Mouse (Mus musculus): ENCODE data around the gene Lrrc58.

Gene Lrrc58

DNA sequence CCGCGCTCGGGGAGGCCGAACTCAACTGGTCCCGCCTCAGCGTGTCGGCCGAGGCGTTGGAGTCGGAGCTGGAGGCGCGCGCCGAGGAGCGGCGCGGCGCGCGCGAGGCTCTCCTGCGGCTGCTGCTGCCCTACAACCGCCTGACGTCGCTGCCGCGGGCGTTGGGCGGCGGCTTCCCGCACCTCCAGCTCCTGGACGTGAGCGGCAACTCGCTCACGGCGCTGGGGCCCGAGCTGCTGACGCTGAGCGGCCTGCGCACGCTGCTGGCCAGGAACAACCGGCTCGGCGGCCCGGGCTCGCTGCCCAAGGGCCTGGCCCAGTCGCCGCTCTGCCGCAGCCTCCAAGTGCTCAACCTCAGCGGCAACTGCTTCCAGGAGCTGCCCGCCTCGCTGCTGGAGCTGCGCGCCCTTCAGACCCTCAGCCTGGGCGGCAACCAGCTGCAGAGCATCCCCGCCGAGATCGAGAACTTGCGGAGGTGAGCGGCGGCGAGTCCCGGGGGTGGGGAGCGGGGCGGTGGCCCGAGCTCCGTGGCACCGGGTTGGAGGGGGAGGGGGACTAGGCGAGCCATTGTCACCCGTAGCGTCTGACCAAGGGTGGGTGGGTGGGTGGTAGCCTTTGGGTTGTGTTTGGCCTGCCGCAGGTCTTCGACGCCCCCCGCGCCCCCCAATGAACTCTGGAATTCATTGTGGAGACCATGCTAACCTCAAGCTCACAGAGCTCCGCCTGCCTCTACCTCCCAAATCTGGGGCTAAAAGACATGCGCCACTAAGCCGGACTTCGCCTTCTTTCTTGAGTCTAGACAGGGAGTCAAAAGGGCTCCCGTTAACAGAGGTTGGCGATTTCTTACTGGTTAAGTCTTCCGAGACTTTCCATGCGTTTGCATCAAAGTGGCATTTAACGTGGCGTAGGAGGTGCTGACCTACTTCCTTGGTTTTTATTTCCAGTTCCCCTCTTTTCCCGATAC lies 599 bp downstream of the Lrrc58 start:
- peak; percentile 73 for DNase-seq (ENCODE audit: low read depth, low spot score)

DNA sequence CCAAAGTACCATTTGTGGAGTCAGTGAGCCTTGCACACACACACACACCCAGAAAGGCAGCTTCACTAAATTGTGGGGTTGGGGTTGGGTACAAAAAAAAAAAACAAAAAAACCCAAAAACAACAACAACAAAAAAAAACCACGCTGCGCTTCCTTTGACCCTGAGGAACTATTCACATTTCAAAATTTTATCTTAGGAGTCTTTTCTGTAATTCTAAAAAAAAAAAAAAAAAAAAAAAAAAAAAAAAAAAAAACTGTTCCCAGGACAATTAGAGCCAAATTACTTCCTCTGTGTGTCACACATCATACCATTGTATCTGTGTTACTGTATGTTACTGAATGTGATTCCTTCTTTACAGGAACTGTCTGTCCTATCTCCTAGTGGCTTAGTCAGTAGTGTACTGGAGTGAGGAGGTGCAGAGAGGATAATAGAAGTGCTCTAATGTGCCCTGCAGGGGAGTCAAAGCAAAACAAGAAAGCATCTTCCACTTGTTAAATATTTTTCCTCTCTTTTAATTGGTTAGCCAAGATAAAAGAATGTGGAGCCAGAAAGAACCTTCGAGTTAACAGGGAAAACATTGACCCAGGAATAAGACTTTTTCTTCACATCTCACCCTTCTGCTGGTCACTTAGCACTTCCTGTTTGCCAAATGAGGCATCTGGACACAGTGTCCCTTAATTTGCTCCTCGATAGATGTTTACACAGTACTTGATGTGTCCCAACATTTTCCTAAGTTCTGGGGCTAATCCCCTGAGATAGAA lies 1.5 kb downstream of the Lrrc58 start:
- no peak for DNase-seq (ENCODE audit: low read depth, low spot score)

DNA sequence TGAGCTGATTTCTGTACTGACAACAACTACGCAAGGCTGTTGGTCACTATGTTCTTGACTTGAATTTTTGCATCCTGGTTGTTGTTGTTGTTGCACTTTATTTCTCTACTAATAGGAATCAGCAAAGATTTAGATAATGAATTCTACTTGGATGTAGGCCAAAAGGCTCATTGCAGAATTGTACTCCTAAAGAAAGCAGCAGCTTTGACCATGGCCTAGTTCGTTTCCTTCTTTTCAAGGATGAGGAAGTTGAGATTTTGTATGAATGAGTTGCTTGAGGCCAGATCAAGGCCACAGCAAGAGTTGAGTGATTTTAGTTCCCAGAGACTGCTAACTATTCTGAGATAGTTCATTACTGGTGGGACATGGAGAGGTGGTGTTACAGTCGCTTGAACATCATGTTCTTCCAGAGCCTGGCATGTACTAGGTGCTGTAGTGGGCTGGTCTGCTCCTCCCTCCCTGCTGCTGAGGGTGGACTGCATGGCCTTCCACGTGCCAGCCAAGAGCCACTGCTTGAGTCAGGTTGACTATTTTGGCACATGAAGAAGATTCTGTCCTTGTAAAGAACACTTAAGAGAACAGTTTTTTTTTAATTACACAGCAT lies 3.0 kb downstream of the Lrrc58 start:
- no peak for DNase-seq (ENCODE audit: low read depth, low spot score)

DNA sequence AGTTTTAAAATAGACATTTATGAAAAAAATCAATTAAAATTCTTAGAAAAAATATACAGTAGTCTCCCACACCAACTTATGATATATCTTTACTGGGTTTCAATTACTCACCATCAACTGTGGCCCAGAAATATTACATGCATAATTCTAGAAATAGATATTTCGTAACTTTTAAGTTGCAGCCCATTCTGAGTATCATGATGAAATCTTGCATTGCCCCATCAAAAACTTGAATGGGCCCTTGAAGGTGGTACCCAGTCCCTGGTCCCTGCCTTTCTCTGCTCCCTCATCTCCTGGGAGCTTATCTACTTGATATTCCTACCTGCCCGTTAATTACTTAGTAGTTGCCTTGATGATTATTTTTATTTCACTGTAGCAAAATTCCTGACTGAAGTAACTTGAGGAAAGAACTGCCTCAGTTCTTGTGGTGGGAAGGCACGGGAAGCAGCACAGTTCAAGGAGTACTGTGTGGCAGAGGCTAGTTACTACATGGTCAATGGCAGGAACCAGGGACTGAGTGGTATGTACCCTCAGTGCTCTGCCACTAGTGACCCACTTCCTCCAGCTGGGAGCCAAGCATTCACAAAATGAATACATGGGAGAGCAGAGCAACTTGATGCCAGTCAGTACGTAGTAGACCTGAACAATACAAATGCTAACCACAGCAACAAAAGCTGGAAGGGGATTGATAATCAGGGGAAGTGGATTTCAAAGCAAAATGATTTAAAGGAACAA lies 6.5 kb downstream of the Lrrc58 start:
- no peak for DNase-seq (ENCODE audit: low read depth, low spot score)

DNA sequence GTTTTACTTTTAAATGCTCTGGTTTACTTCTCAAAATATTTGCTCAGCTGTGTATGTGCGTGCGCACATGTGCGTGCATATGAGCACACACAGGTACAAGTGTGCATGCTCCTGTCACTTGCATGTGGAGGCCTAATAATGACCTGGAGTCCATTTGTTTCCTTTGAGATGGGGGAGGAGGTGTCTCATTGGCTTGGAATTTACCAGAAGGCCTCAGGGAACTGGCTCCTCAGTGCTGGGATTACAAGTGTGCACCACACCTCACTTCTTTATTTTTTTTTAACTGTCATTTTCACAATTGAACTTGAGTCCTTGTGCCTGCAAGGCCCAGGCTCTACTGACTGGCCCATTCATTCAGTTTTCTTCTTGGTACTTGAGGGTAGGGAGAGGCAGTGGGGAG lies 9.2 kb downstream of the Lrrc58 start:
- no peak for DNase-seq (ENCODE audit: low read depth, low spot score)

DNA sequence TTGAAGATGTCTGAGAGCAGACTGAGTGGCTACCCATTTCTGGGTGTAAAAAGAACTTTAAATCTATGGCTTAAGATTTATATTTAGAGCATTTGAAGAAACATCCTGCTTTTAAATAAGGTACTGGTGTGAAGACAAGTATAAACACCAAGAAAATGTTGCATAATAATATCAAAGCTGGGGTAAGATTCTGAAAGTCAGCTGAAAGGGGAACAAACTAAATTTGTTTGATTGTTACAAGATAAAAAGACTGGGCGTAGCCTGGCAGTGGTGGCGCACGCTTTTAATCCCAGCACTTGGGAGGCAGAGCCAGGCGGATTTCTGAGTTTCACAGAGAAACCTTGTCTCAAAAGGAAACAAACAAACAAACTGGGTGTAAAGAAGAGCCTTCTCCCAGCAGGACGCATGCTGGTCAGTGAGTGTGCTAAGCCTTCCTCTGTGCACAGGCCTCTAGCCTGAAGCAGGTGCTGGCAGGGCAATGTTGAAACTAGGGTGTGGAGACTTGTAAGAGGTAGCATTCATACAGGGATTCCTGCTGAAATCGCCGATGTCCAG lies 10.8 kb downstream of the Lrrc58 start:
- no peak for DNase-seq (ENCODE audit: low read depth, low spot score)

DNA sequence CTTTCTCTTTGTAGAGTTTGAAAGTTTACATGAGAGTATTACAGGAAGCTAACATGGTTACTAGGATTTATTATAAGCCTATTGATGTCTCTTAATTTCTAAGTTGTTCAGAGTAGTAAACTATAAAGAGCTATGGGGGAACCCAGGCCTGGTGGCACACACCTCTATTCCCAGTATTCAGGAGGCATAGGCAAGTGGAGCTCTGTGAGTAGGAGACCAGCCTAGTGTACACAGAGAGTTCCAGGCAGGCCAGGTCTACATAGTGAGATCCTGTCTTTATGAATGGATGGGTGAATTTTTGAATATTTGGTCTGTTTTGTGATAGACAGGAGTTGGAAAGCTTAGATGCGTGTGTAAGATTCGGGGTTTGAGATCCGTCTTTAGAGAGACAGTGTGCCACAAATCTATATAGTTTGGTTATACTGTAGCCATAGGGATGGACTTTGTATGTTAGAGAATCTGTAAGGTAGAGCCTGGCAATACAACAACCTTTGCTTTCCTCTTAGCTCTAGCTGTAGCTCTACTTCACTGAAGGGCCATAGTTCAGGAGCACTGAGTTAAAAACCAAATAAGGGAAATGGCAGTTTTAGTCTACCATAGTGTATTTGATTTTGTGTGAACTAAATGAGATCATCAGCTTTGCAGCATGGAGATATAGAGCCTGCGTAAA lies 11.7 kb downstream of the Lrrc58 start:
- DNase-seq (ENCODE audit: low read depth, low spot score) = no peak

DNA sequence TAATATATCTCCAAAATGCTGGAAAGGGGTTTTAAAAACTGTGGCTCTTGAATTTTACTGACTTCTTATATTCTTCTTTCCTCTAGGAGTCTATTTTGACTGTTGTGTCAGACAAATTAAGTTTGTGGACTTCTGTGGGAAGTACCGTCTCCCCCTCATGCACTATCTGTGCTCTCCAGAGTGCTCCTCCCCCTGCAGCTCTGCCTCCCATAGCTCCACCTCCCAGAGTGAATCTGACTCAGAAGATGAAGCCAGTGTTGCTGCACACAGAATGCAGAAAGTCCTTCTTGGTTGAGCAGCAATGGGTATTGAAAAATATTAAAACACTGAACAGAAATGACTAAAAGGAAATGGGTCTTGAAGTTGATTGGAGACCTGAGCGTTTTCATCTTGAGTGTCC lies 13.0 kb downstream of the Lrrc58 start:
- no peak for DNase-seq (ENCODE audit: low read depth, low spot score)

DNA sequence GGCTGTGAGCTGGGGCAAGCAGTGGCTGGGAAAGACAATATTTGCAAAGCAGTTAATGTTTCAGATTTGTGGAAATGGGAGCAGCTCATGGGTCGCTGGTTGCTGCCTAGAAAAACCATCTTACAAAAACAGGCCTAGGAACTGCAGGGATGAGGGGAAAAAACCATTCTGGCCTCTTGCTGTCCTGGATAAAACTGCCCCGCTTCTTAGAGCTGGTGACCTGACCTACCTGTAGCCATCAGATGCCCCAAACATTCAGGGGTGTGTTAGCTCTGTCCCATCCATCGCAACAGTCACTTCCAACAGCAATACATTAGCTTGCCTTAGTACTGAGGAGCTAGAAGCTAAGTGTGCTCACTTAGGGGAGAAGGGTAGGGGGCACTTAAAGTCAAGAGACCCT lies 20.8 kb downstream of the Lrrc58 start:
- no peak for DNase-seq (ENCODE audit: low read depth, low spot score)

DNA sequence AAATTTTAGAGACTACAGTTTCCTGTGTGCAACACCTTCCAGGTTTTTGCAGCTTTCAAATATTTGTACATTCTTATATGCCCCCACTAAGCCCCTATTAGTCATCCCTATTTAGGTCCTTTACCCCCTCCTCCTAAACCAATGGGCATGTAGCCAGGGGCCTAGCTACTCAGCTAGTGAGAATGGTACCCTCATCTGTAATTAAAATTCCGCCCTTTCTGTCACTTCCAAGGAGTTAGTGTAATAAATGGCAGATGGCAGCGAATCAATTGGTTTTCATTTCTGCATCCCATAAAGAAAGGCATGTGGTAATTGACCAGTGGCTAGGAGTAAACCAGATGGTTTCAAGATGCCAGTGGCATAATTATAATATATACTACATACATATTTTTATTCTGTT lies 24.5 kb downstream of the Lrrc58 start:
- DNase-seq (ENCODE audit: low read depth, low spot score) = peak; percentile 63

DNA sequence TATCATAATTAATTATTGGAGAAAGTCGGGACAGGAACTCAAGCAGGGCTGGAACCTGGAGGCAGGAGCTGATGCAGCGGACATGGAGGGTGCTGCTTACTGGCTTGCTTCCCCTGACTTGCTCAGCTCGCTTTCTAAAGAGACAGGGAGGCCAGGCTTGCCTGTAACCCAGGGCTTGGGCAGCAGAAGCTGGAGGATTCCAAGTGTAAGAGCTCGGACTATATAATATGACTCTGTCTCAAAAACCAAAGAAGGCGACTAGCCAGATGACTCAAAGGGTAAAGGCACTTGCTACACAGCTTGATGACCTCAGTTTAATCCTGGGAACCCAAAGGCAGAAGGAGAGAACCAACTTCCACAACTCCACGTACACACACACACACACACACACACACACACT lies 25.2 kb downstream of the Lrrc58 start:
- no peak for DNase-seq (ENCODE audit: low read depth, low spot score)

DNA sequence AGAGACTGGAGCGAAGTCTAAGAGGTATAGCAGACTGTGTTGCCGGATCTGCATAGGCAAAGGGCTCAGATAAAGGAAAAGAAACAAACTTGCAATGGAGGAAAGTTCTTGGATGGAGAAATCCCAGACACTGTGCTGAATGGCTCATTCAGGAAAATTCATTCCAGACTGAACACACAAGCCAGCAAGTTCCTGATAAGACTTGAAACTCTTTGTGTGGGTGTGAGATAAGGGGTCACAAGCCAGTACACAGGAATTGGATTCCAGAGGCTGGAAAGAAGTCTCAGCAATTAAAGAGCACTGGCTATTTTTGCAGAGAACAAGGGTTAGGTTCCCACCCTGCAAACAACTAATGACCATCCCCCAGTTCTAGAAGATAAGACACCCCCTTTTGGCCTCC lies 25.8 kb downstream of the Lrrc58 start:
- no peak for DNase-seq (ENCODE audit: low read depth, low spot score)

DNA sequence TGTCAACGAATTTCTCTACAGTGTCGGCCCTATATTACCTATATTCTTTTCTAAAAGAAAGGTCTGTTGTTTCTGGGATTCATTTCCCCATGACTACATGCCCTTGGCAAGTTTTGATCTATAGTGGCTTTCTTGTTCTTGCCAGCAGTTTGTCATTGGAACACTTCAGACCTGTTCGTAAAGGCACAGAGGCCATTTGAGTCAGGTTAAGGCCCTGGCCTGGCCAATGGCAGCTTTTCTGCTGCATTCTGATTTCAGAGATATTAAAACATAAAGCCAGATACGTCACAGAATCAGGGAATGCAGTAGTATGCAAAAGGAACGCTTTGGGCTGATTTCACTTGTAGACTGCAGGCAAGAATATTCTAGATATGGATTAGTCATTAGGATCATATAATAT lies 30.6 kb downstream of the Lrrc58 start:
- DNase-seq (ENCODE audit: low read depth, low spot score) = no peak

DNA sequence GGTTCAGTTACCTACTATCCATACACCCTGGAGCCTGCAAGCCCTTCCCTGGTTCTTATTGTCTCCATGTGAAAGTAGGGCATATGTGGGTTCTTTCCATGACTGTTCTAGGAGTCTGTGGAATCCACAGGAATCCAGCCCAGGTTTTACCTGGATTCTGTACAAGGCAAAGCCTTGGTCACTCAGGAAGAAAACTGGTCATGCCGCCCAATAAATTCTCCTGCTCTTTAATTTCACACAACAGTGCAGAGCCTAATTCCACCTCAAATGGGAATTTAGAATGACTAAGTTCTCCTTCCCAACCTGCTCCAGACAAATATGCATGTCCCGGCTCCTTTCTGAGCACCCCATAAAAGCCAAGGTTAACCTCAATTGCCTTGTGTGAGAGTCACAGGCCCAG lies 31.2 kb downstream of the Lrrc58 start:
- DNase-seq (ENCODE audit: low read depth, low spot score) = peak; percentile 73

DNA sequence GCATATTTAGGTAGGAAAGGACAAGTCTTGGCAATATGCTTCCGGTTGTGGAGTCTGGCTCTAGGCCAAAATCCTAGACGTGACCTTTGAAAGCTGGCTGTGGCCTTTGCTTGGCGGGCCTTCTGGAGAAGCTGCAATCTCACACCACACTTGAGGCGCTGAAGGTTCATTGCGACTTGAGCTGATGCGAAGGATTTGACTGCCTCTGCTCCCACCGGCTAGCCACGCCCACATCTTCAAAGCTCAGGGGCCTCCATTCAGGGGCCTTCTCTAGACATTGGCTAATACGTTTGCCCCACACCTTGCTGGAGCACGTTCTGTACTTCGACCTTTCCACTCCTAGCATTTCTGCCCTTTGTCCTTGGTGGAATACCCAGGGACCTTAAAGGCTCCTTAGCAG lies 33.1 kb downstream of the Lrrc58 start:
- DNase-seq (ENCODE audit: low read depth, low spot score) = no peak

DNA sequence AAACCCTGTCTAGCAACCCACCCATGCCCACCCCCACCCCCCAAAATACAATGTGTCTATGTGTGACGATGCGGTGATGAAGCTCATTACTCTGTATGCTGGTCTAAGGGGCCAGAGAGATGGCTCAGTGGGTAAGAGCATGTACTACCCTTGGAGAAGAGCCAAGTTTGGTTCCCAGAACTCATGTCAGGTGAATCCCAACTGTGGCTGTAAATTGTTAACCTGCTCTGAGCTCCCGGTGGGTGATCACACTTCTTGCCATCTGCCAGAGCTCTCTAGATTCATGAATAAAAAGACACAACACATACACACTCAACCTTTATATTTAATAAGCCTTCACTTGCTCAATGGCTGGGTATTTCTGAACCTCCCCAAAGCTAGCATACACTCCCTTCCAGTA lies 38.3 kb downstream of the Lrrc58 start:
- DNase-seq (ENCODE audit: low read depth, low spot score) = no peak

DNA sequence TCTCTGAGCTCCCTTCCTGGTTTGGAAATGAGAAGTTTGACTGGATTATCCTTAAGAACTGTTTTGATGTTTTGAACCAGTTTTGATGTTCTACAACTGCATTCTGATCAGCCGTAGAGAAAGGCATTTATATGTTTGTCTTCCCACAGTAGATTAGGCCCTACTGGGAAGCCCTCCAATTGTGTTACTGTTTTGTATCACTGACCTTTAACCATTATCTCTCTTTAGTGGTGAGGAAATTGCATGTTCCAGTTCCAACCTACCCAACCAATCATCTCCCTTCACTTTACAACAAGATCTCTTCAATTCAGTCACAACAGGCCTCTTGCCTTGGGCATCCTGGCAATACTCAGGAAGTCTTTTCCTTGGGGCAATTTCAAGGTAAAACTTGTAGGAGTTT lies 42.9 kb downstream of the Lrrc58 start:
- DNase-seq (ENCODE audit: low read depth, low spot score) = no peak

DNA sequence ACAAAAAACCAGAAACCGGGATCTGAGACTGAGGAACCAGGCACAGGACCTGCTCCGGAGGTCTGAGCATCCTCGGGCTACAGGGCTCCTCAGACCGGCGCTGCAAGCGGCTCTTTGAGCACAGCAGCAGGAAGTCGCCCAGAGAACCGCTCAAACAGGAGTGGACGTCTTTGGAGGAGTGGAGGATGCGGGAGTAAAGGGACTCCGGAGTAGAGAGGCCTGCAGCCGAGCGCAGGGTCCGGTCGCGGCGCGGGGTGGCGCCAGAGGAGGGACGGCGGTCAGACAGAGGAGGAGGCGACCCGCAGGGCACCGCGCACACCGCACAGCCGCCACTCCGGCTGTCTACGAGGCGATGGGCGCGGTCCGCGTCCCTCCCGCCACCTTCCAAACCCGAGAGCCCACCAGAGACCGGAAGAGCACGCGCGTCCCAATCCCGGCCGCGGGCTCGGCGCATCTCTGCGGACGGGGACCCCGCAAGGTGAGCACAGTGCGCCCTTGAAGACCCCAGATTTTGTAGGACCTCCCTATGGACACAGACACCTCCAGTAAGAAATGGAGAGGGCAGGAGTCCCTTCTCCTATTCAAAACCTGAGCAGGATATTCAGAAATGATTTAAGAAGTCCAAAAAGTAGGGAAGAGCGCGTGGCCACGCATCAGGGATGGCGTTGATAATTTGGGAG lies 48.1 kb downstream of the Lrrc58 start, which contains the start of gene Gpr156:
TSS of gene Gpr156 (plus strand) at position 359 of the 680 bp plus-strand sequence.
- peak; percentile 49 for DNase-seq (ENCODE audit: low read depth, low spot score)

DNA sequence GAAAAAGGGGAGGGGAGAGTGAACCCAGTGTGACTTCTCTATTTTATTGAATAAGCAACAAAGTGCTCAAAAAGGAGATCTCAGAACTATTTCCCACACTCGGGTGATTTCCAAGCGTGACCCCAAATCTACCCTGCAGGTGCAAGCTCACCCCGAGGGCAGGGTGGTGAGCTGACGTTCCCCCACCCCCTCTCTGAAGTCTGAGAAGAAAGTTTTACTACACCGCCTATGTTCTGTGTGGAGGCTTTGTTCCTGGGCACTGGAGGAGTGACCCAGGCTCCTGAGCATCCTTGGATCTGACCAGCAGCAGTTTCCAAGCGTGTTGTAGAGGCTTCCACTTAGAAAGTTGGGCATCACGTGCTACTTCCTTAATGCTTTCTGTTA lies 48.6 kb downstream of the Lrrc58 start:
- no peak for DNase-seq (ENCODE audit: low read depth, low spot score)

DNA sequence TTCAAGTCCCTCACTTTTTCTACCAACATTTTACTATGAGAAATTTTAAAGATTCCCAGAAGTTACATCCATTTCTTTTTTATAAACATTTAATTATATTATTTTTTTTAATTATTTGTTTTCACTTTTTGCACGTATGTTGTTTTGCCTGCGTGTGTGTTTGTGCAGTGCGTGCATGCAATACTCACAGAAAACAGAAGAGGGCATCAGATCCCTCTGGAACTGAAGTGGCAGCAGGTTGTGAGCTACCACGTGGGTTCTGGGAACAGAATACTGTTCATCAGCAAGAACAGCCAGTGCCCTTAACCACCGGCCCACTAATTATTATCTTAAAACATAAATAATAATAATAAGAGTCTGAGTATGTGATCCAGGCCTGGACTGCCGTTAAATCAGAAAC lies 50.8 kb downstream of the Lrrc58 start:
- DNase-seq (ENCODE audit: low read depth, low spot score) = no peak

All from forelimb bud, embryonic 11.5 days (tissue).